Mouse (Mus musculus) c-Kit-positive CD71-positive TER-119-positive erythroid progenitor cells, embryonic 14.5 days (primary cell): ENCODE data around the gene Ric1.
A peak's percentile ranks its signal among the peaks of the same experiment; 100 is the strongest.
"Not testable (repeated sequence)": the region's sequence is repeated elsewhere in the genome, so short reads cannot be mapped to it uniquely, and the experiment has no call there.

ENCODE experiments used
- DNase-seq: peaks from one replicate; pipeline ENCODE4 v3.0.0-alpha.2; 2013; ENCODE audit warnings: low spot score

The Ric1 gene

GRCm38 (mm10) chr19:29497874-29498273 is 24.2 kb upstream of the Ric1 start:
- peak; percentile 54 for DNase-seq

DNA sequence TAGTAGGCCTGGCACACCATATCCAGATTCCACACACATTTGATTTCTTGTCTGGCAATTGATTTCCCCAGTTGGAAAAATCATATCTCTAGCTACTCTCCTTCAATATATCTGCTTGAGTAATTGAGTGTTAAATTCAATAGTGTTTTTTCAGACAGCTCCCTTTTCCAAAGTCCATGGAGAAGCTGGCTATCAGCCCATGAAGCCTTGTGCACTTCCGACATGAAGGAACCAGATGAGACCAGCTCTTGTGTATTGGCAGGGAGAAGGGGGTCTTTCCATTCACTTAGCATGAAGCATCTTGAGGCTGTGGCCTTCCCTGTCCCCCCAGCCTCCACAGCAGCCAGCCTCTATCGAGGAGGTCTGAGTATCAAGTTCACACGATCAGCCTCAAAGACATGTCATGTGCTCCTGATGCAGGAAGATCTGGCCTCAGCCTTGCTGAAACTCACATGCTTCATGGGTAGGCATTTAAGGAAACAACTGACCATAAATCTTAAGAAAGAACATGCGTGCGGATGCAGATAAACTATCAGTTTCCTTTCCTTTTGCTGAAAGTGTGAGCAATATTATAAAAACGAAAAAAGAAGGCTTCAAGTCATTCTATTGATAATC is 23.1 kb upstream of the Ric1 start:
- no peak for DNase-seq

- DNase-seq: no peak
These were observed 21.7 kb upstream of the Ric1 start for GRCm38 (mm10) chr19:29500333-29500732.

DNA sequence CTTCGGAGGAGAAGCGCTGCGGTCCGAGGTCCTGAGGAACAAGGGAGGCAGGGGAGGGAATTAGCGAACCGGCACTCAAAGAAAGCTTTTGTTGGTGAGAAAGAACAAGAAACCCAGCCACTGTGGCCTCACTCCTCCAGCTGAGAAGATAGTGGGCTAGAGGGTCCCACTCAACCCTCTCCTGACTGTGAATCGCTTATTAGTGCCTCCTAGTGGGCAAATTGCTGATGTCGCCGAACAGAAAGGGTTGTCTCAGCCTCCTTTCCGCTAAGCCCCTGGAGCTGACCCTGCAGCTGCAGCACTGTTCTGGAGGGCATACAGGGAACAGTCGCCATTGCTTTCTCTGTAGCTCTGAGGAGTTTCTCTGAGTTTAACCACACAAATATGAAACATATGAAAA is 21.0 kb upstream of the Ric1 start:
- peak; percentile 40 for DNase-seq

DNA sequence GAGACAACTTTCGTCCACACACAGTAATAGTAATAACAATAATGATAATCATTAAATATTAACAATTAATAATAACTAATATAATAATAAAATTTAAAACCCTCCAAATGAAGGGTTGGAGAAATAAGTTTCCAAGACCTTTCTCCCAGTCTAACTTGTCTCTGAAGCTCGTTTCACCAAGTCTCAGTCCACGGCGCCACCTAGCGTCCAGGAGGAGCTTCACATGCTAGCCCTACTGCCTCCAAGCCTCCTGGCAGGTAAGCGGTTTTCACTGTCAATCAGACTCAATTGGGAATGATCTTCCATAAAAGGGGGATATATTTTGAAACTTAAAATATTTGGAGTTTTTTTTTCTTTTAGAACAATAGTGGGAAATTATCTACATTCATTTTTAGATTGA is 20.6 kb upstream of the Ric1 start:
- peak; percentile 83 for DNase-seq

- no peak for DNase-seq
These were observed 18.0 kb upstream of the Ric1 start for GRCm38 (mm10) chr19:29504131-29504530.

- no peak for DNase-seq
These were observed 16.5 kb upstream of the Ric1 start for GRCm38 (mm10) chr19:29505617-29506016.

- no peak for DNase-seq
These were observed 13.9 kb upstream of the Ric1 start for GRCm38 (mm10) chr19:29508208-29508607.

DNA sequence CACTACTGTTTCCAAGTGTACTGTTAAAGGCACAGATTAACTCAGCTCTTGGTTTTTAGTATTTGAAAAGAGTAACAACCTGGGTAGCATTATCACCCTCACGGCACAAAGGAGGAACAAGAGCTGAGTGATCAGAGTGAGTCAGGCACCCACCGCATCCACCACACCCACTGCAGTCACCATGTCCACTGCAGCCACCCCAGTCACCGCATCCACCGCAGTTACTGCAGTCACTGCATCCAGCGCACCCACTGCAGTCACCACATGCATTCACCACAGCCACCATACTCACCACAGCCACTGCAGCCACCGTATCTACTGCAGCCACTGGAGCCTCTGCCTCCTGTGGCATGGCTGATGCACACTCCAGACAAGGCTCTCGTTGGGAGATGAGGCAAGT is 12.2 kb upstream of the Ric1 start:
- DNase-seq: no peak

DNA sequence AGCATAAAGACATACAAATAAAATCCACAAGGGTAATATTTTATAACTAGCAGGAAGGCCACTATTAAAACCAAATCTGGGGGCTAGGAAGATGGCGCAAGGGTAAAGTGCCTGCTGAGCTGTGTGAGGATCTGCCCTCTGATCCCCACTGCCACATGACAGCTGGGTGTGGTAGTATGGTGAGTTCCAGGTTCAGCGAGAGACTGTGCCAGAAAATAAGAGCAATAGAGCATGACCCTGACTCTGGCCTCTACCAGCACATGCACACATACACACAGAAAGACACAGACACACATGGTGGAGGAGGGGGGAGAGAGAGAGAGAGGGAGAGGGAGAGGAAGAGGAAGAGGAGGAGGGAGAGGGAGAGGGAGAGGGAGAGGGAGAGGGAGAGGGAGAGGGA is 10.3 kb upstream of the Ric1 start:
- DNase-seq: no peak

- DNase-seq: no peak
These were observed 8.8 kb upstream of the Ric1 start for GRCm38 (mm10) chr19:29513111-29513766.

- DNase-seq: no peak
These were observed 8.0 kb upstream of the Ric1 start for GRCm38 (mm10) chr19:29514130-29514529.

- no peak for DNase-seq
These were observed 6.7 kb upstream of the Ric1 start for GRCm38 (mm10) chr19:29515386-29515785.

GRCm38 (mm10) chr19:29515991-29516390 is 6.1 kb upstream of the Ric1 start:
- DNase-seq: peak; percentile 25

DNA sequence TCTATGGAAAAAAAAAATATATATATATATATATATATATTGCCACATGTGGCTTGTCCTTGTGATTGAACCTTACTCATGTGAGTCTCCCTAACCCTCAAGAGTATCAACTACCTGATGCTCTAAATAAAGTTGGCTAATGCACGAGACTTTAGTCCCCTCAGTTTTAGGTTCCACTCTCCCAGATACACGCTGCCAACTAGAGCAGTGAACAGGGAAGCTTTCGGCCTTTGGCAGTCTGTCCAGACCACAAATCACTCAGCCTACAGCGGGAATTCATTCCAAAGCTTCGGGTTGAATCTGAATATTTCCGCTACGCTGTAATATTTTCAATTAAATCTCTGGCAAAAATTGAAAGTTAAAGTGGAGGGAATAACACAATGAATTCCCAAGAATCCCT is 3.7 kb upstream of the Ric1 start:
- DNase-seq: no peak

DNA sequence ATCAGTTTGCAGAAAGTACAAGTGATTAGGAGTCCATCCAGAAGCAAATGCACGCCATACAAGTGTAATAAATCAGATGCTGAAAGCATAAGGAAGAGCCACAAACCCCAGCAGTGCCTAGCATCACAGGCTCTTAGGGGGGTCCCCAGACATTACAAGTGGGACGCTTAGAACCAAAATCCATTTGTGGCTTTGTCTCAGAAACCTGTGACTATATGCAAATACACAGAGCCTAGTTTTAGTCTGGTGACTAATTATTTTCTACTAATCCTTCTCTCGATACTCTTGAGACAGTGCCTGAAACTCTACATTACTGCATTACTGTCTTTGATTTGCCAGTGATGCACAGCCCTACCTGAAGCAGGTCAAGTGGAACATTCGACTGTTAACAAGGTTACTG is 3.2 kb upstream of the Ric1 start:
- DNase-seq: no peak

- DNase-seq: no peak
These were observed 1.0 kb upstream of the Ric1 start for GRCm38 (mm10) chr19:29520996-29521560.

GRCm38 (mm10) chr19:29522445-29523229 is 555 bp downstream of the Ric1 start:
- peak; percentile 30 for DNase-seq

- peak; percentile 22 for DNase-seq
These were observed 1.1 kb downstream of the Ric1 start for GRCm38 (mm10) chr19:29523230-29523582.

DNA sequence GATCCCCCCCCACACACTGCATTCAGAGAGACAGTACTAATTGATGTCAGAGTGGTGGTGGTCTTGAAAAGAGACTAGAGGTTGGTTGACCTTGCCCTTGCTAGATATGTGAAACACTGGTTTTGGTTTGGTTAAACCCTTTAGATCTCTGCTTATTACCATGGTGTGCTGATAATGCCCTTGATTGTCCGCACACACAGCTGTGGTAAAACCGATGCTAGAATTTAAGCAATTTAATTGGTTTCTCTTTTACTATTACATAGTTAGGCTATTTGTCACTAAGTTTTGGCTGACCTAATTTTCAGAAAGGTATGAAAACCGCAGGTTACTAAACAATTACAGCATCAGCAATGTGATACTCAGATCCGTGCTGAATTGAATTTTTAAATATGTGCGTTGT is 1.6 kb downstream of the Ric1 start:
- DNase-seq: no peak

DNA sequence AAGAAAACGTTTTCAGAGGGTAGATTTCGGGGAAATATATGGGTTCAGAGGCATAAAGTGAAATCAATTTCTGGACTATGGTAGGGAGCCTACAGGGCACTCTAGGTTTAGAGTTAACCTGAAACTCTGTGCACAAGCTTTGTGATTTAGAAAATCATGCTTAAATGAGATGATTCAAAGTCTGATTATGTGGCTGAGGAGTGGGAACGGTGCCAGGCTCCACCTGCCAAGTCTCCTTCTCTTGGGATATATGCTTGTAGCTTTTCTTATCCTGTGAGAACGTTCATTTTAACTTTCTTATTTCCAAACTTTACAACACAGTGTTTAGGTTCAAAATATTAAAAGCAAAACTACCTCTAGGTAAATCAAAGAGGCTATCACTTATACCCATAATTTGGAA is 2.5 kb downstream of the Ric1 start:
- no peak for DNase-seq

DNA sequence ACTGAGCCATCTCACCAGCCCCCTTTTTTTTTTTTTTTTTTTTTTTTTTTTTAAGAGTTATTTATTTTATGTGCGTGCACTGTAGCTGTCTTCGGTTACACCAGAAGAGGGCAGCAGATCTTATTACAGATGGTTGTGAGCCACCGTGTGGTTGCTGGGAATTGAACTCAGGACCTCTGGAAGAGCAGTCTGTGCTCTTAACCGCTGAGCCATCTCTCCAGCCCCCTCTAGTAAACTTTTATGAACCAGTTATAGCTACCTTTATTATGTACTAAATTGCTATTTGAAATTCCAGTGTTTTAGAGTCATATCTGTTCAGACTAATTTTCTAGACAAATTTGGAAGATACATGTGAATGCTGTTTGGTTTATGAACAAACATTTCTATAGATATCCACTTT is 3.5 kb downstream of the Ric1 start:
- DNase-seq: not testable (repeated sequence)

DNA sequence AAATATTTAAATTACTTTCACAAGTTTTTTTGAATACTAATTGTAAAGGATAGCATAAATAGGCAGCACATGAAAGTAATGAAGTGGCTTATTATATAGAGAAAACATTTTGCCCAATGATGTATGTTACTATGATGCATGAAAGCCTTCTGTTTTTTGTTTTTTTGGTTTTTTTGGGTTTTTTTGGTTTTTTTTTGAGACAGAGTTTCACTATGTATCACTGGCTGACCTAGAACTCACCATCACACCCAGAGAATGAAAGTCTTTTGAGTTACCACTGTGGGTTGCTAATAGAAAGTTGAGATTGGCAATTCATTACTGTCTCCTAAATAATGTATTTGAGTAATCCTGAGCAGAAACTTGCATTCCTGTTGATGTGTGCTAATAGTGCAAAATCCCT is 4.8 kb downstream of the Ric1 start:
- no peak for DNase-seq
